ENCODE assay signal across 8 mouse cellular contexts in the genomic region with DNA sequence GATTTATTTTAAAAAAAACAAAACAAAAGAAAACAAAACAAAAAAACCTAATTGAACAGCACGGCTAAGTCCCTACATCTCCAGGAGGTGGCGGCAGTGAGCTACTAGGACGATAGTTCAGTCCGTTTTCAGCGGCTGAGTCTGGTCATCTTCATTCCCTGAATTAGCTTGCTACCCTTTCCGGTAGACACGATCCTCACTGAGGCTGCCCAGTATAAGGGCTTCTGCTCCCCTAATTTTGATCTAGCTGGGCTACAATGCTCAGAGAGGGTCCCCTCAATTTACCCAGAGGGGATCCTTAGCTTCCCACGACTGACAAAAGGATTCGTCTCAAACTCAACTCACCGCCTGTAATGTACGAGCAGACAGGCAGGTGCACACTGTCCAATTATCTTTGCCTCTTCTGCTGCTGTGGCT. TPM values are rescaled to one million over a fixed set of nuclear protein-coding genes. Genes with fewer than 3 reads are reported as not detected.
A peak's percentile ranks its signal among the peaks of the same experiment; 100 is the strongest.
DNase-seq lines count a peak whose midpoint lies in the region; ATAC-seq and TF ChIP-seq lines count a peak whose summit lies in the region.

No protein-coding gene starts in this region.

- DNase-seq in adrenal gland, adult (ENCODE audit: inconsistent age in 2 of 2, low spot score in 1 of 2) = peak; percentile 75 to 92
- peak; percentile 44 for DNase-seq in gastrocnemius, postnatal 25 days
- peak; percentile 77 for DNase-seq in left cerebral cortex, postnatal 25 days (ENCODE audit: low spot score in 2 of 2)
- DNase-seq in mesoderm, embryonic 11.5 days (ENCODE audit: low read depth, low spot score) = peak; percentile 86
- peak; percentile 52 for DNase-seq in right cerebral cortex, postnatal 25 days
- peak; percentile 59 to 76 for DNase-seq in urinary bladder, postnatal 36 days (ENCODE audit: low spot score in 2 of 2)

- peak; percentile 91 for TF ChIP-seq CTCF in cortical plate, adult 2 months (IDR thresholded peaks at IDR 0.05; ENCODE audit: extremely low read depth, insufficient read depth, low read length)

- ATAC-seq in inflammation-experienced regulatory T-cells, adult 6 months = peak; percentile 95

- H3K4me3 ChIP-seq in cortical plate, adult 2 months (ENCODE audit: insufficient read depth, low read length) = peak overlapping the region; percentile 1; the same call in 1 of the 2 replicates

- intact Hi-C loops in left cerebral cortex, postnatal 25 days (cut with DNase I) = loop anchor here (5.0 kb wide), 1 partner anchor 657 kb away; no protein-coding TSS in a partner anchor

- no peak for TF ChIP-seq POLR2A in cortical plate, adult 2 months (IDR thresholded peaks at IDR 0.05; ENCODE audit: extremely low read depth, insufficient read depth, low read length)

- no peak overlapping the region for H3K27ac ChIP-seq in cortical plate, adult 2 months (ENCODE audit: insufficient read depth, low read length)

- peaks cover 3% of the 10 kb centered on the region for H3K4me1 ChIP-seq in cortical plate, adult 2 months (ENCODE audit: control insufficient read depth, insufficient read depth, low read length)

RNA-seq across cellular contexts. Expression of gene Bclaf1, which starts 21.8 kb away (rescaled TPM):
- polyA plus RNA-seq in cortical plate, adult 2 months (2012; rRNA removed) = 68.7 and 71.4 TPM in 2 replicates
- total RNA-seq in gastrocnemius, postnatal 25 days (2021) = 10 to 100 TPM; 38.3 to 39.3 TPM
- 100 to 1,000 TPM; 132 to 233 (median 189) TPM for polyA plus RNA-seq in inflammation-experienced regulatory T-cells, adult 6 months (2017; shearing (Covaris generic))
- total RNA-seq in left cerebral cortex, postnatal 25 days (2021) = 100 to 1,000 TPM; 110 to 113 TPM

RNA-seq across cellular contexts. Expression of gene Mtfr2, which starts 57.1 kb away (rescaled TPM):
- polyA plus RNA-seq in cortical plate, adult 2 months (2012; rRNA removed) = 0.76 and 0.79 TPM in 2 replicates
- not detected for total RNA-seq in gastrocnemius, postnatal 25 days (2021)
- 1 to 10 TPM in 1 of 3 experiments, under 1 TPM in 2; 0.54 to 2.6 (median 0.98) TPM for polyA plus RNA-seq in inflammation-experienced regulatory T-cells, adult 6 months (2017; shearing (Covaris generic))
- under 1 TPM; 0.50 to 0.55 TPM for total RNA-seq in left cerebral cortex, postnatal 25 days (2021)
